Mouse (Mus musculus): ENCODE measurements at regions not wholly inside any gene's neighbourhood (a gene's known extent, or its start where the extent isn't known, plus 50 kb on each side); places are given as distances from the start of the nearest gene placed in this dataset.
A peak's percentile ranks its signal among the peaks of the same experiment; 100 is the strongest.

- ATAC-seq (replicated peaks; ENCODE audit: low read depth, poor library complexity, severe bottlenecking): no peak
Observed at GRCm38 (mm10) chr8:126855056-126855609, 90.5 kb downstream of the Tomm20 start.

GRCm38 (mm10) chr8:126854121-126855055 is 91.3 kb downstream of the Tomm20 start:
- no peak for ATAC-seq (replicated peaks; ENCODE audit: low read depth, poor library complexity, severe bottlenecking)

- ATAC-seq (replicated peaks; ENCODE audit: low read depth, poor library complexity, severe bottlenecking): no peak
Observed at GRCm38 (mm10) chr8:126852663-126853390, 92.8 kb downstream of the Tomm20 start.

GRCm38 (mm10) chr8:126852184-126852583 is 93.5 kb downstream of the Tomm20 start:
- ATAC-seq (replicated peaks; ENCODE audit: low read depth, poor library complexity, severe bottlenecking): 0 out of 2 replicates have a peak, but pooled peaks have one; percentile 5

GRCm38 (mm10) chr8:126851780-126852179 is 93.9 kb downstream of the Tomm20 start:
- no peak for ATAC-seq (replicated peaks; ENCODE audit: low read depth, poor library complexity, severe bottlenecking)

GRCm38 (mm10) chr8:126850189-126850535 is 95.5 kb downstream of the Tomm20 start:
- no peak for ATAC-seq (replicated peaks; ENCODE audit: low read depth, poor library complexity, severe bottlenecking)

- peak; percentile 50 for ATAC-seq (replicated peaks; ENCODE audit: low read depth, poor library complexity, severe bottlenecking)
Observed at GRCm38 (mm10) chr8:126849411-126850188, 96.0 kb downstream of the Tomm20 start.

GRCm38 (mm10) chr8:126848369-126849105 is 97.1 kb downstream of the Tomm20 start:
- ATAC-seq (replicated peaks; ENCODE audit: low read depth, poor library complexity, severe bottlenecking): no peak

GRCm38 (mm10) chr8:126847664-126848353 is 97.8 kb downstream of the Tomm20 start:
- ATAC-seq (replicated peaks; ENCODE audit: low read depth, poor library complexity, severe bottlenecking): peak; percentile 50

- ATAC-seq (replicated peaks; ENCODE audit: low read depth, poor library complexity, severe bottlenecking): no peak
Observed at GRCm38 (mm10) chr8:126846188-126846565, 99.5 kb downstream of the Tomm20 start.

GRCm38 (mm10) chr8:126845530-126846187 is 100.0 kb downstream of the Tomm20 start:
- no peak for ATAC-seq (replicated peaks; ENCODE audit: low read depth, poor library complexity, severe bottlenecking)

- no peak for ATAC-seq (replicated peaks; ENCODE audit: low read depth, poor library complexity, severe bottlenecking)
Observed at GRCm38 (mm10) chr8:126844627-126845026, 101.0 kb downstream of the Tomm20 start.

- no peak for ATAC-seq (replicated peaks; ENCODE audit: low read depth, poor library complexity, severe bottlenecking)
Observed at GRCm38 (mm10) chr8:126841187-126841586, 104.5 kb downstream of the Tomm20 start.

GRCm38 (mm10) chr8:126839712-126840355 is 105.8 kb downstream of the Tomm20 start:
- ATAC-seq (replicated peaks; ENCODE audit: low read depth, poor library complexity, severe bottlenecking): peak; percentile 8; the same call in 1 of the 2 replicates

- 0 out of 2 replicates have a peak, but pooled peaks have one; percentile 20 for ATAC-seq (replicated peaks; ENCODE audit: low read depth, poor library complexity, severe bottlenecking)
Observed at GRCm38 (mm10) chr8:126839039-126839711, 106.5 kb downstream of the Tomm20 start.

- ATAC-seq (replicated peaks; ENCODE audit: low read depth, poor library complexity, severe bottlenecking): no peak
Observed at GRCm38 (mm10) chr8:126838228-126838627, 107.4 kb downstream of the Tomm20 start.

GRCm38 (mm10) chr8:126837318-126838025 is 108.2 kb downstream of the Tomm20 start:
- ATAC-seq (replicated peaks; ENCODE audit: low read depth, poor library complexity, severe bottlenecking): 0 out of 2 replicates have a peak, but pooled peaks have one; percentile 2
